Mouse (Mus musculus) forebrain, embryonic 13.5 days (tissue): ENCODE results near the gene 4933428G20Rik. TPM values are rescaled to one million over a fixed set of nuclear protein-coding genes. Genes with fewer than 3 reads are reported as not detected.

Experiments used
- ATAC-seq: fragments of 200-750 bp; cut with Nextera tagmentation; 2 replicates; pipeline ENCODE4 v1.8.0; 2017
- H3K27ac ChIP-seq: fragments of 300-500 bp; sonication (generic); 2 replicates; pipeline ENCODE4 v1.5.1; 2015; ENCODE audit warnings: inconsistent platforms, mild to moderate bottlenecking, moderate library complexity
- H3K27me3 ChIP-seq: fragments of 300-500 bp; sonication (generic); 2 replicates; pipeline ENCODE4 v1.6.1; 2015; ENCODE audit warnings: mild to moderate bottlenecking, inconsistent platforms
- H3K36me3 ChIP-seq: fragments of 300-500 bp; sonication (generic); 2 replicates; pipeline ENCODE4 v1.6.1; 2015; ENCODE audit warnings: mild to moderate bottlenecking, inconsistent platforms; ENCODE audit not compliant: poor library complexity, severe bottlenecking
- H3K4me1 ChIP-seq: fragments of 300-500 bp; sonication (generic); 2 replicates; pipeline ENCODE4 v1.6.1; 2015; ENCODE audit warnings: inconsistent platforms
- H3K4me2 ChIP-seq: fragments of 300-500 bp; sonication (generic); 2 replicates; pipeline ENCODE4 v1.6.1; 2015; ENCODE audit warnings: inconsistent platforms, mild to moderate bottlenecking, moderate library complexity
- H3K4me3 ChIP-seq: fragments of 300-500 bp; sonication (generic); 2 replicates; pipeline ENCODE4 v1.5.1; 2015; ENCODE audit warnings: mild to moderate bottlenecking, inconsistent platforms
- H3K9ac ChIP-seq: fragments of 300-500 bp; sonication (generic); 2 replicates; pipeline ENCODE4 v1.6.1; 2015; ENCODE audit warnings: mild to moderate bottlenecking, inconsistent platforms
- H3K9me3 ChIP-seq: fragments of 300-500 bp; sonication (generic); replicated peaks from 2 replicates; pipeline ENCODE4 v1.6.1; 2016; ENCODE audit warnings: inconsistent platforms
- WGBS: fragments of 180-500 bp; shearing (Covaris S2); methylation state at CpG from one replicate; pipeline ENCODE4 v1.1.7; 2015; 5-methylcytosine and 5-hydroxymethylcytosine counted together
- polyA plus RNA-seq: library from polyadenylated mRNA; unstranded; fragments of >200 nt; fragmentation: Nextera tagmentation; extraction: Ambion mirVana; gene quantifications from 2 replicates; pipeline ENCODE4 v1.2.1, GENCODE M21; 2015

The 4933428G20Rik gene
- polyA plus RNA-seq, 1 experiment from 2014 or later = 0.46 TPM

- 7% methylated on average over 46 of the region's 46 CpGs for WGBS
- Histone ChIP-seq H3K27ac (no peak overlapping the region), H3K4me1 (peaks cover 44% of the 10 kb centered on the region), H3K36me3 (peaks cover 62% of the 10 kb centered on the region), H3K4me2 (peak overlapping the region; percentile 74), H3K9ac (peak overlapping the region; percentile 54), H3K9me3 (no peaks in the 10 kb centered on the region), H3K27me3 (peaks cover 48% of the 10 kb centered on the region), H3K4me3 (peak overlapping the region; percentile 37)
- ATAC-seq = peak; percentile 80
Measured at GRCm38 (mm10) chr11:97531381-97532260, 31.5 kb upstream of the 4933428G20Rik start.

DNA sequence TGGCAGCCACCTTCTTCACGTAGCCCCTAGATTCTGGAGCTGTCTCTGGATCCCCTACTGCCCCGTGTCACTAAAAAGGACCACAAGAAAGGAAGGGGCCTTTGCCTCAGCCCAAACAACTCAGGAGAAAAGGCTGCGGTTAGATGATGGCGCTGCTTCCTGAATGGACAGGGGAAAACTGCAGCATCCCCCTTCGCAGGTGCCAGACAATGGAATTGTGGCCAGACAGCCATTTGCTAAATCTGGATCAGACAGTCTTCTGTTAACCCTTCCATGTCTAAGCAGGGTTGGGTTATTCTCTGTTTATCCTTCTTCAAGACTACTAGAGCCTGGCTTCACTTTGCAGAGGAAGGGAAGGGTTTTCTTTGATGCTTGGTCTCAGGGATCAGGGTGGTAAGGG is 30.8 kb upstream of the 4933428G20Rik start:
- Histone ChIP-seq H3K4me2 (no peak overlapping the region), H3K4me3 (no peak overlapping the region), H3K9me3 (no peaks in the 10 kb centered on the region), H3K9ac (peak overlapping the region; percentile 30; the same call in 1 of the 2 replicates), H3K27ac (no peak overlapping the region), H3K36me3 (peaks cover 63% of the 10 kb centered on the region), H3K4me1 (peaks cover 39% of the 10 kb centered on the region), H3K27me3 (peaks cover 41% of the 10 kb centered on the region)
- ATAC-seq = no peak
- 63% methylated on average over 5 of the region's 5 CpGs for WGBS

DNA sequence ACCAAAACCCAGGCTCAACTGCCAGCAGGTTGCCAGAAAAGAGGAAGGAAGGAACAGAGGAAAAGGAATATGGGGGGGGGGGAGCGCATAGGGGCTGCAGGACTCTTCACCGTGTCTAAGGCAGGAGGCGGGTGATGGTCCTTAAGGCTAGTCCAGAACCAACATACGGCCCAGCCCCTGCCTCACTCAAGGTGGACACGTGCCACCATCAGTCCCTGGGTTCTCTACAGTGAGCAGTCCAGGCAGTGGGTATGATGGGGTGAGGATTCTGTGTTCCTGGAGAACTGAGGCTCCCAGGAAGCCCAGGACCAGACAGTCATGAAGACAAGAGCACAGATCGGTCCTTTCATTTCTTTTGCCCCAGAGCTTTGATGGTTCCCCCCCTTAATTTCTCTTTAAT is 29.9 kb upstream of the 4933428G20Rik start:
- no peak overlapping the region; the same call in 1 of the 2 replicates for H3K9ac ChIP-seq
- 84% methylated on average over 6 of the region's 6 CpGs for WGBS
- H3K4me2 ChIP-seq = no peak overlapping the region
- H3K4me1 ChIP-seq = peaks cover 33% of the 10 kb centered on the region
- no peak overlapping the region for H3K27ac ChIP-seq
- H3K36me3 ChIP-seq = peaks cover 68% of the 10 kb centered on the region
- H3K9me3 ChIP-seq = no peaks in the 10 kb centered on the region
- no peak for ATAC-seq
- H3K4me3 ChIP-seq = no peak overlapping the region
- peaks cover 32% of the 10 kb centered on the region for H3K27me3 ChIP-seq

DNA sequence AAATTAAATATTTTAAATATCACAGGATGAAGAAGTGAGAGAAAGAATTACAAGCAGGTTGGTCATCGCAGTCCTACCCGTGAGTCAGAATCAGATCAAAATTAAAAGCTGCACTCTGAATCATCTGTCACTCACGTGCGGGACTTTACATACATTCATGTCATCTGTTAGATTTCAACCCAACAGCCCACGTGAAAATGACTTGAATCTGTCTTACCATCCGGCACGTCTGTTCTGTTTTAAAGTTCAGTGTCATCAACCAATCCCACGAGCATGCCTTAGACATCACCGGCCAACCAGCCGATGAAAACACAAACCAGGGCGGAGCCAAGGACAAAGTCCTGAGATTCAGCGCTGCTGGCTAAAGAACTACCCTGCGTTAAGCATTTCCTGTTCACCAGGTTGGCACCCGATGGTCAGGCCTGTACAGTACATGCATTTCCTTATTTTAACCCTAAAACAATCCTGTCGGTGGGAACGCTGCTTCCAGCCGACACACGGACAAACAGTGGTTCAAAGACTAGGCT is 28.2 kb upstream of the 4933428G20Rik start:
- Histone ChIP-seq H3K4me3 (no peak overlapping the region), H3K4me1 (peaks cover 33% of the 10 kb centered on the region), H3K36me3 (peaks cover 68% of the 10 kb centered on the region), H3K27me3 (peaks cover 15% of the 10 kb centered on the region), H3K4me2 (no peak overlapping the region), H3K9ac (no peak overlapping the region), H3K27ac (no peak overlapping the region), H3K9me3 (no peaks in the 10 kb centered on the region)
- WGBS = 83% methylated on average over 18 of the region's 18 CpGs
- ATAC-seq = no peak

DNA sequence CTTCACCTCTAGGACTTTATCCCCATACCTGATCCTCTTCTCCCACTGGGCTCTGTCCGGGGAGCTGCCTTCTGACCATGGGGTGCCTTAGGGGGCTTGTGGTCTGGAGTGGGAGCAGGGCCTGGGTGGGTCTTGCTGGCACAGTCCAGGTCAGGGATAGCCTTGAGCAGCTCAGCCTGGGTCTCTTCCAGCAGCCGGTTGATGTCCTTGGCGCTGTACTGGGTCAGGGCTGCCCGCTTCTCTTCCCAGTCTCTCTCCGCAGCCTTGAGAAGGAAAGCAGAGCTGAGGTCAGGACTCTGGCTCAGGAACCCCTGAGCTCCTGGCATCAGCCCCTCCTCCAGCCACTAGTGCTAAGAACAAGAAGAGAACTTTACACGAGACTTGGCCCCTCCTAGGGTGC is 25.2 kb upstream of the 4933428G20Rik start:
- Histone ChIP-seq H3K36me3 (peaks cover 89% of the 10 kb centered on the region), H3K9me3 (no peaks in the 10 kb centered on the region), H3K4me1 (peaks cover 12% of the 10 kb centered on the region), H3K27ac (no peak overlapping the region), H3K4me2 (no peak overlapping the region), H3K27me3 (no peaks in the 10 kb centered on the region), H3K9ac (peak overlapping the region; percentile 16; the same call in 1 of the 2 replicates), H3K4me3 (no peak overlapping the region)
- ATAC-seq = no peak
- 90% methylated on average over 6 of the region's 6 CpGs for WGBS

DNA sequence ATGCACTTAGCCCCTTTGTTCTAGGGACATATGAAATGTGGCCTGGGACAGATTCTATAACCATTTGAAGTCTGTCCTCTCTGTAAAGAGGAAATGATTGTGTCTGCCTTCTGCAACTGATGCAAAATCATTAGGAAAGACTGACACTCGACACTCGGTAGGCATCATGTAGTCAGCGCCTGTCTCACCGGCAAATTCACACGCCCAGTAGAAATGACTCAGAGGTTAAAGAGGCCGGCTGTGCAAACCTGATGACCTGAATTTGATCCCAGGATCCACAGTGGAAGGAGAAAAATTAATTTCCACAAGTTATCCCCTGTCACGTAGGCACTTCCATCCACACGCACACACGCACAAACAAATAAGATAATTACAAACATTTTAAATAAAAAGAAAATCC is 24.2 kb upstream of the 4933428G20Rik start:
- Histone ChIP-seq H3K4me1 (peaks cover 12% of the 10 kb centered on the region), H3K36me3 (peaks cover 89% of the 10 kb centered on the region), H3K9me3 (no peaks in the 10 kb centered on the region), H3K27me3 (no peaks in the 10 kb centered on the region), H3K4me3 (no peak overlapping the region), H3K9ac (no peak overlapping the region), H3K4me2 (no peak overlapping the region), H3K27ac (peak overlapping the region; percentile 21; the same call in 1 of the 2 replicates)
- ATAC-seq = no peak
- 56% methylated on average over 9 of the region's 9 CpGs for WGBS

DNA sequence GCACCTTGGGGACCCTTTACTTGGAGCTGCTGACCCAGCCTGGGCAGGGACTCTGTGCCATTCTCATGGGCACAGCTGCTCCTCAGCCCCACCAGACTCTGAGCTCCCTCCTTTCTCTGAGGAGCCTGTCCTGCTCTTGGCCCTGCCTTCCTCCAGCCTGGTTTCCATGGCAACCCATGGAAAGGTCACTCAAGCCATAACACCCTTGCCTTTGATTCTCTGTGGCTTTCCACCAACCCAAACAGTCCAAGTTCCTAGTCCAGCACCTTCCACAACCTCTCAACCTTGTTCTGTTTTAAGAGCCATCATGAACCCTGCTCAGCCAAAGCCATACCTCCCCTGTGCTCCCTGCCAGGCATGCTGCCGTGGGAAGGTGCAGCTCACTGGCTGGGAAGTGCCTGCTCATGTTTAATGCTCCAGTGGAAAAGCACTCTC is 23.7 kb upstream of the 4933428G20Rik start:
- Histone ChIP-seq H3K9ac (no peak overlapping the region), H3K9me3 (no peaks in the 10 kb centered on the region), H3K27me3 (no peaks in the 10 kb centered on the region), H3K4me3 (no peak overlapping the region), H3K36me3 (peaks cover 89% of the 10 kb centered on the region), H3K27ac (peak overlapping the region; percentile 21), H3K4me2 (no peak overlapping the region), H3K4me1 (peaks cover 12% of the 10 kb centered on the region)
- ATAC-seq = no peak
- WGBS = 0% methylated on average over 1 of the region's 1 CpGs

GRCm38 (mm10) chr11:97523107-97523506 is 23.0 kb upstream of the 4933428G20Rik start:
- Histone ChIP-seq H3K9me3 (no peaks in the 10 kb centered on the region), H3K4me2 (no peak overlapping the region), H3K4me3 (no peak overlapping the region), H3K36me3 (peaks cover 89% of the 10 kb centered on the region), H3K27ac (peak overlapping the region; percentile 21), H3K4me1 (peaks cover 12% of the 10 kb centered on the region), H3K9ac (no peak overlapping the region), H3K27me3 (no peaks in the 10 kb centered on the region)
- WGBS = 88% methylated on average over 14 of the region's 14 CpGs
- ATAC-seq = no peak

DNA sequence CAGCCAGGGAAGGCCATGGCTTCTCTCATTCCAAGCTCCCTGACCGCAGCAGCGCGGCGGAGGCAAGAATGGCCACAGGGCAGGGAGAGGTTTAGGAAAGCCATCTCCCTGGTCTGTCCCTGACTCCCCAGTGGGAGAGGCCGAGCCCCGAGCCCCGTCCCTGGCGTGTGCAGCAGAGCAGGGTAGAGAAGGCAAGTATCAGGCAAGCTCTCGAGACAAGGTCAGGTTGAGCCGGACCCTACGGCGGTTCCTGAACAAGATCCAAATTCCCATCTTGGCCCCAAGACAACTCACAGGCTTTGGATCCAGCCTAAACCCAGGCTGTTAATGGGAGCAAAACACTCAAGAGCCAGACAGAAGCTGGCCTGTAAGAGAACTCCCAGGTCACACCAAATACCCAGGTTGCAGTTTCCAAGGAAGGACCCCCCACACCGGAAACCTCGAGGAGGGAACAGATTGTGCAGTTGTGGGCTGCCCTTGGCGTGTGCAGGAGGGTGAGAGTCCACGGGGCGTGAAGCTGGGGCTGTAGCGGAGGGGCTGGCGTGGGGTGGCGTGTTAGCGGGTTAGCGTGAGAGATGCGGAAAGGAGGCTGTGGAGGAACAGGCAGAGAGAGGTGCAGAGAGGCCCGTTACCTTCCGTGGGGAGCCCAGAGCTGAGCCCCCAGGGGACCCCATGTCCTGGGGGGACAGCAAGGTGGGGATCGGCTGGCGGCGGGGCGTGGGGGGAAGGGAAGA is 21.8 kb upstream of the 4933428G20Rik start:
- Histone ChIP-seq H3K4me1 (peaks cover 12% of the 10 kb centered on the region), H3K4me2 (no peak overlapping the region), H3K27me3 (no peaks in the 10 kb centered on the region), H3K4me3 (no peak overlapping the region), H3K27ac (no peak overlapping the region), H3K9ac (no peak overlapping the region), H3K36me3 (peaks cover 95% of the 10 kb centered on the region), H3K9me3 (no peaks in the 10 kb centered on the region)
- 88% methylated on average over 29 of the region's 29 CpGs for whole genome bisulfite sequencing
- no peak for ATAC-seq

DNA sequence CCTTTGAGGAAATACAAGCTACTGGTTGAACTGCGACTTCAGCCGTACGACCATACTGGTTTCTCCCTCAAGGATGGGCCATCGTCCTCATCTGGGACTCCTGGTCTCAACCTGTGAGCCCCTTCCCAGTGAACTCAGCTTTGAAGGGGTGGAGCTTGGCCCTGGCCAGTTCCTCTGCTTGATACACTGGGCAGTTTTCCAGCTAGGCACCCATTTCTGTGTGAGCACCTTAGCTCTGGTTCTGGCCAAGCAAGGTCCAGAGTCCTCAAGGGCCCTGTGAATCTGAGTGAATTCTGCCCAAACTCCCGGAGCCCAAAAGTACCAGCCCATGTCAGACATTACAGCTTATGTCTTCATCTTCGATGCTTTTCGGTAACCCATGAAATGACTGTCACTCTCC is 20.4 kb upstream of the 4933428G20Rik start:
- WGBS = 94% methylated on average over 7 of the region's 7 CpGs
- H3K9ac ChIP-seq = no peak overlapping the region
- no peak overlapping the region for H3K27ac ChIP-seq
- H3K27me3 ChIP-seq = no peaks in the 10 kb centered on the region
- no peak overlapping the region for H3K4me3 ChIP-seq
- H3K4me1 ChIP-seq = peaks cover 12% of the 10 kb centered on the region
- no peak for ATAC-seq
- no peak overlapping the region for H3K4me2 ChIP-seq
- no peaks in the 10 kb centered on the region for H3K9me3 ChIP-seq
- H3K36me3 ChIP-seq = peaks cover 95% of the 10 kb centered on the region

DNA sequence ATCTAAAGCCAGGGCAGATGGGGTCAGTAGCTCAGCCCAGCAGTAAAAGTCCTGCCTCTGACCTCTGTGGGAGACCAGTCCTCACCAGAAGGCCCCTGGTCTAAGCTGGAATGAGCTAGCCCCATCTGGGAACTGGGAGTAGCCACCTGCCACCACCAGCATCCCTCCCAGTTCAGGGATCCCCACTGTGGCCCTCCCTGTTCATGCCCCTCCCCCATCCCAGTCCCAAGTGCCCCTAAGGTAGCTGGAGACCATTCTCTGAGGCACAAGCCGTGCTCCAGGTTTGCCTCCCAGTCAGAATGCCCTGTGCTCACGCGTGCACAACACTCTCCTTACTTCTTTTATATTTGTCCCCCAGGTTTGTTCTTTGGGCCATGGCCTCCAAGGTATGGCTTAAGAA is 12.9 kb upstream of the 4933428G20Rik start:
- Histone ChIP-seq H3K36me3 (peaks cover 38% of the 10 kb centered on the region), H3K27ac (no peak overlapping the region), H3K4me2 (no peak overlapping the region), H3K9me3 (no peaks in the 10 kb centered on the region), H3K4me1 (peaks cover 18% of the 10 kb centered on the region), H3K9ac (no peak overlapping the region), H3K4me3 (no peak overlapping the region), H3K27me3 (no peaks in the 10 kb centered on the region)
- WGBS = 77% methylated on average over 3 of the region's 3 CpGs
- no peak for ATAC-seq

GRCm38 (mm10) chr11:97512511-97512910 is 12.4 kb upstream of the 4933428G20Rik start:
- Histone ChIP-seq H3K9ac (no peak overlapping the region), H3K4me2 (no peak overlapping the region), H3K27ac (no peak overlapping the region), H3K36me3 (peaks cover 33% of the 10 kb centered on the region), H3K4me1 (peaks cover 18% of the 10 kb centered on the region), H3K27me3 (no peaks in the 10 kb centered on the region), H3K4me3 (no peak overlapping the region), H3K9me3 (no peaks in the 10 kb centered on the region)
- no peak for ATAC-seq
- WGBS = 22% methylated on average over 6 of the region's 6 CpGs
